Mouse (Mus musculus): Measurements from ENCODE around the gene Gsap.
"Not testable (repeated sequence)": the region's sequence is repeated elsewhere in the genome, so short reads cannot be mapped to it uniquely, and the experiment has no call there.

Gene Gsap

DNA sequence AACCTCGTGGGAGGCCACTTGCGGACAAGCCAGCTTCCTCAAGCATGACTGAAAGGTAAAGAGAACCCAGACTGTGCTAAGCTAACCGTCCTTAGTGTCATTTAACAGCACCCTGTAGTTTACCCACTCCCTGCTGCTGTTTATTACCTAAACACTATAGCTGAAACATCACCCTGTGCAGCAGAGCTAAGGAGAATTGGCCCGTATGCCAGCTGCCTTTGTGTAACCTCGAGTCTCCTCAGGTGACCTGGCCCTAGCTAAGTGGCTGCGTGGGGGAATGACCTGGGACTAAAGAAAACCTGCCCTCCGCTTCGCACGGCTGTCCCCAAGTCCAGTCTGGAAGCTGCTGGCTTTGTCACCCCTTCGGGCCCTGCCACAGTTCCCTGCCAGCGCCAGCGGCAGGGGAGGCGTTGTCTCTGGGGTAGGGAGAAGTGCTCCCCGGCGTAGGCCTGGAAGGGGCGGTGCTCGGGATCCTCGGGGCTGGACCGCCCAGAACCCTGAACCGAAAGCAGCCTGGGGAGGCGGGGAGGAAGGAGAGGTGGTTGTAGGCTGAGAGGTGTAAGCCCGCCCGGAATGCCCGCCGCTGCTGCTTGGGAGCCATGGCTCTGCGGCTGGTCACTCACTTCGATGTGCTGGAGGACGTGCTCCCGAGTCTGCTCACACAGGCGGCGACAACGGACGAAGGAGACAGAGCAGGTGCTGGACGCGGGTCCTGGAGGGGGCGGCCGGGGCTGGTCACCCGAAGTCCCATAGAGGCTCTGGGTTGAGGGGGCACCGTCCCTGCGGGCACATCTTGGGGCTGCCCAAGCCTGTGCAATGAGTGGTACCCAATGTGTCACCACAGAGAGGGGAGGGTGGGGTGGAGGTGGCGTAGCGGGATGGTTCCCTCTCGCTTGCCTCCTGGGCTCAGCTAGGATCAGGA lies at the start of gene Gsap:
Gsap (plus strand) TSS at position 492 of the 922 bp plus-strand sequence.
- peak; percentile 44 for DNase-seq (ENCODE audit: low spot score)

DNA sequence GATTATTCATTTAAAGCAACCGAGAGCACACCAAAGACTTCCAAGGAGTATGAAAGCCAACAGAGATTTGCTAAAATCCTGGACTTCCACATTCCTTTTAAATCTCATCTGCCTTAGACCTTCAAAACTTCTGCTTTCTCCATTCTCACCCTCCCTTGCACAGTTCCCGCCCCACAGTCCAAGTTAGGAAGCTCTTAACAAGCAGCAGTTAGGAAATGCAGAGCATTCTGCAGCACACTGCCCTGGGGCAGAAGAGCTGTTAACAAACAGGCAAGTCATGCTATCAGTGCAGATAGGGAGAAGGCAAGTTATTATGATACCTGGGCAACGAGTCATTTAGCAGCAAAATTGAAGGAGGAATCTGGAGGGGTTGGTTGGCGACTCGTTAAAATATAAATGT lies 49.5 kb upstream of the Gsap start:
- DNase-seq (ENCODE audit: low spot score): no peak

DNA sequence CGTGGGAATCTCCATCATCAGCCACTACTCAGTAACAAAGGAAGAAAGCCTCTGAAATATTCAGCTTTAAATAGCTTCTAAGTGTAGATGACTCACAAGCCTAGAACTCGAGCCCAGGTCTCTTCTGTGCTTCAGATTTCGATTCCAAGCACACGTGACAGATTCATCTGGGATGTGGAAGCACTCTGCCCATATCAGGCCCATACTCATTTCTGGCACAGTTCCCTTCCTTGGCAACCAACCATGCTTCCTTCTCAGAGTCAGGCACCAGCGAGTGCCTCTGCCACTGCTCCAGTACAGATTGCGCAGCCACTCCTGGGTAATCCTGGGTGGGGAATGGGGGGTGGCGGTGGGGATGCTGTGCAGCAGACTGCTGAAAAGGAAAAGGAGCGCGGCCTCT lies 46.5 kb upstream of the Gsap start:
- DNase-seq (ENCODE audit: low spot score): peak; percentile 13

DNA sequence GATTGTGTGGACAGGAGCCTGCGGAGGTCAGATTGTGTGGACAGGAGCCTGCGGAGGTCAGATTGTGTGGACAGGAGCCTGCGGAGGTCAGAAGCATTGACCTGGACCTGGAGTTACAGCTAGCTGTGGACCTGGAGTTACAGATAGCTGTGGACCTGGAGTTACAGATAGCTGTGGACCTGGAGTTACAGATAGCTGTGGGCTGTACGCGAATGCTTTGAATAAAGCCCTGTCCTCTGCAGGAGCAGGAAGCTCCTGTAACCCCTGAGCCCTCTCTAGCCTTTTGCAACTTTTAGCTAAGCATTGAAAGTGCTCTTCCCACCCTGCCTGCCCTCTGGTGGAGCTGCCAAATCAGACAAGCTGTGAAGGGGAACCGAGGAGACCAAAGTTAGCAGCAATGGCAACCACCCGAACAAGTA lies 44.9 kb upstream of the Gsap start:
- not testable (repeated sequence) for DNase-seq (ENCODE audit: low spot score)

DNA sequence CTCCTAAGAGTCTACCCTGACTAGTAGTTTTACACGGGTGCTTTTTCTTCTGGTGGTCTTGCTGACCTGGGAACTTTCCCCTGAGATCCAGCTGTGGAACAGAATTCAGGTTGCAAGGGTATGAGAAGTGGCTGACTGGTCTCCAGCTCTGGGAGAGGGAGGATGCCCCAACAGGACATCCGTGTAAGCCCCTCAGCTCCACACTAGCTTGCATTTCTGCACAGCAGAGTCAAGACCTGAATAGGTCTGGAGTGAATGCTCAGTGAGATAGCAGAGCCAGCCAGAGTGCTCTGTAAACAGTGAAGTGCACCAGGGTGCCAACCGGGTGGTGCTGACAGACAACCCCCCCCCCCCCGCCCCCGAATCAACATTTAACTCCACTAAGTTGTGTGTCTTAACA lies 44.4 kb upstream of the Gsap start:
- DNase-seq (ENCODE audit: low spot score): no peak

DNA sequence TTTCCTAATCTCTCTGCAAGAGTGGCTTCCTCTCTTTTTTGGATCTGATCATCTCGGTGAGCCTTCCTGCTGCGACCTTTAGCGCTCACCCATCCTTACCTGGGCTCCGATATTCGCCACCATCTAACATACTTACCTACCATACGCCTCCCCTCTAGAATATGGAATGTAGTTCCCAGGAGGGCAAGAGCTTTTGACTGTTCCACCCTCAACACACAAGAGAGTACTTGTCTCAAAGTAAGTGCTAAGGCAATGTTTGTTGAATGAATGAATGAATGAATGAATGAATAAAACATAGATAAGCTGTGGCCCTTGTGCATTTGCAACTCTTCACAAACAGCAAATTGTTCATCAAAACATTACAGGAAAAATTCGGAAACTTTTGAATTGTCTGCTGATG lies 43.0 kb upstream of the Gsap start:
- DNase-seq (ENCODE audit: low spot score): no peak

DNA sequence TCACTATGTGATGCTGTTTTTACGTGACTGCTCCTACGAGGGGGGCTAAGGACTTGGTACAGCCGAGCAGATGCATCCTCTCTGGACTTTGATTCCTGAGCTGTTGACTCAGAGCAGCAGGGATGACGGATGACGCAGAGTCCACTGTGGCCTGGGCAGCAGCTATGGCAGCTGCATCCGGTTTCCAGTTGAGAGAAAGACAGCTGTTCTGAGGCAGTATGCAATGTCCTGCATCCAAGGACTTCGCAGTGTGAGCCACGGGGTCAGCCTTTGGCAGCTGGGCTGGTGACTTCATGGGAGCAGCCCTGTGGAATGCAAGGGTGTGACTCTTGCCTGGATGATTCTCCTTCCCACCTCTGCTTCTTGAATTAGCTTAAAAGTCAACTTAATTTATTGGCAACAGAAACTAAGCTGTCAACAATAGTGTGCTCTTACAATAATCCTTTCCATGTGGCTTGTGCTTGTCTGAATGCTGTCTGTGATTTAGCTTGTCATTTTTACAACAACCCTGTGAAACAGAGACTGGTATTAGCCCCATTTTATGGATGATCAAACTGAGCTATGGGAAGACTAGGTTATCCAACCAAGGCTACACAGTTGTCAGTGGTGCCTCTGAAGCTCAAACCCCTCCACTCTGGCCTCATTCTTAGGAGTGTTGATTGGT lies 41.4 kb upstream of the Gsap start:
- DNase-seq (ENCODE audit: low spot score): peak; percentile 11

DNA sequence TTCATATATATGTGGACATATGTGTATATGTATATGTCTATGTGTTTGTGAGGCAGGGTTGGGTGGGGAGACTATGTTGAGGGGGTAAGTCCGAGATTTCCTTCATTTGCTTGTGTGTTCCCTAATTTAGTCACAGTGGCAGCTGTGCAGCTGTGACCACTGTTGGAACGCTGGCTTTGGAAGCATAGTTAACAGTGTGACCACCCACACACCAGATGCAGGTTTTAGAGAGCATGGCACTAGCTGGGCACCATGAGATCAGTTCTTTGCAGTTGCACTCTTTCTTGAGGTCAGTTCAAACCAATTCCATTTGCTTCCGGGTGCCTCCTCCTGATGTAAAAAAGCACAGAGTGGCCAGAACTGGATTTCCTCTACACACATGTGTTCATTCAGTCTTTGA lies 37.7 kb upstream of the Gsap start:
- DNase-seq (ENCODE audit: low spot score): no peak

DNA sequence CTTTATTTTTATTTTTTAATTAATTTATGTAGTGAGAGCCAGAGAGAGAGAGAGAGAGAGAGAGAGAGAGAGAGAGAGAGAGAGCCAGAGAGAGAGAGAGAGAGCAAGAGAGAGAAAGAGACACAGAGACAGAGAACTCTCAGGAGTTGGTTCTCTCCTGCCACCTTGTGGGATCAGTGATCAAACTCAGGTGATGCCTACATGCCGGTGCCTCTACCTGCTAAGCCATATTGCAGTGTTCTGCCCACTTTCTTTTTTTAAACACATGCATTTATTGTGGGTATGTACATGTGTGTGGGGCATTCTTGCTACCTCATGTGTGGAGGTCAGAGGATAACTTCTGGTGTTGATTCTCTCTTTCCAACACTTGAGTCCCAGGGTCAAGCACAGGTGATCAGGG lies 32.4 kb upstream of the Gsap start:
- no peak for DNase-seq (ENCODE audit: low spot score)

DNA sequence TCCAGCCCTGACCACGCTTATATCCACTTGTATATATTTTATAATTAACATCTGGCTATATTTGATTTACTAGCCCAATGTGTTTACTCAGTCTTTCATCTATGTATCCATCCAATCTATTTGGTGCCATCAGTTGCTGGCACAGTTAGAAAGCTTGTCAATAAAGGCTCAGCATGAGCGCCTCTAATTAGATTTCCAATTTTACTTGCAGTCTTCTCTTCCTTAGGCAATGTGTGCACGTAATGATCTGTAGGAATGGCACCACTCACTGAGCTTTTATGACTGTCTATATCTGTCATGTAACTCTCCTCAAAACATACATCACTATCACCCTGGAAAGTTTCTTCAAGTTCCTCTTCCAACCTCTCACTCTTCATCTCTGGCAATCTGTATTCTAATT lies 29.3 kb upstream of the Gsap start:
- DNase-seq (ENCODE audit: low spot score): no peak

DNA sequence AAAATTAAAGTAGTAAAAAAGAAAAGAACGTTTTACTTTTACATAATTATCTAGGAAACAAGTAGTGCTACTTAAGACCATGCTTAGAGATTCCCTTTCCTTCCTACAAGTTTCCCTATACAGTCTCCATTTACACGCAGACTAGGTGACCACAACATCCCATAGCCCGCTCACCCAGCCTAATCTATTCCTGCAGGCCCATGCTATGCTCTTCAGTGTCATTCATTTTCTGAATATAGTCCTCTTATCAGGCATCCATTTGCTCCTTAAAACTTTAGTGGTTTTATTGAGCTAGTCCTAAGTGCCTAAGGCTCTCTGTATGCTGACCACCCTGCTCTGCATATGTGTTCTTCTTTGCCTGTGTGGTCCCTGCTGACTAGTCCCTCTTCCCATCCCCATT lies 26.5 kb upstream of the Gsap start:
- no peak for DNase-seq (ENCODE audit: low spot score)

DNA sequence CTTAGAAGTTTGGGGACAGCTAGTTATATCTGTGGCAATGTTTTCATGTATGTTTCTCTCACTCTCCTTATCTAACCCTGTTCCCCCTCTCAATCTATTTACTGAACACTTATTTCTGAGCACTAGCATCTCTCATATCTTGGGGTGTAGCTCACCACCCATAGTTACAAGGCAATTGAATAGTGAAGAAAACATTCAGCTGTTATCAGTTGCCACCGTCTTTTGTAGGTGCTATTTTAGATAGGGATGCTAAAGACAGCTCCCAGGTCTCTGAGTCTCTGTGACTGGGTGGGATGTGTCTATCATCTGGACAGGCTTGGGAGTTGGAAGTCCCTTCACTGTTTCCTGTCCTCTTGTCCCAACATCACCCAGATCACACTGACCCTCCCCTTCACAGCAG lies 25.3 kb upstream of the Gsap start:
- DNase-seq (ENCODE audit: low spot score): no peak

DNA sequence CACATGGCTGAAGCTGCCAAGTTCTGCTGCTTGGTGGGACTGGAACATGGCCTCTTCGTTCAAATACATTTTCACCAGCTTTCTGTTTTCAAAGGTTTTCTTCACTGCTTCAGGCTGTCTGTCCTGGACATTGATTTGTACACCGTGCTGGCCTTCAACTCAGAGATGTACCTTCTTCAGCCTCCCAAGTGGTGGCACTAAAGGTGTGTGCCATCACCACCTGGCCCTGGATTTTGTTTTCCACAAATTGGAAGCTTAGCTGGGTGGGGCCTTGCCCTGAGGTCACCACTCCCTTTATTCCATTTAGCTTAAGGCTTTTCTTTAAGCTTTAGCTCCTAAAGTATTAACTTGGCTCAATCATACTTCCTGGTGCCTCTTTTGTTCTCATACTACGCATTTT lies 22.6 kb upstream of the Gsap start:
- no peak for DNase-seq (ENCODE audit: low spot score)

DNA sequence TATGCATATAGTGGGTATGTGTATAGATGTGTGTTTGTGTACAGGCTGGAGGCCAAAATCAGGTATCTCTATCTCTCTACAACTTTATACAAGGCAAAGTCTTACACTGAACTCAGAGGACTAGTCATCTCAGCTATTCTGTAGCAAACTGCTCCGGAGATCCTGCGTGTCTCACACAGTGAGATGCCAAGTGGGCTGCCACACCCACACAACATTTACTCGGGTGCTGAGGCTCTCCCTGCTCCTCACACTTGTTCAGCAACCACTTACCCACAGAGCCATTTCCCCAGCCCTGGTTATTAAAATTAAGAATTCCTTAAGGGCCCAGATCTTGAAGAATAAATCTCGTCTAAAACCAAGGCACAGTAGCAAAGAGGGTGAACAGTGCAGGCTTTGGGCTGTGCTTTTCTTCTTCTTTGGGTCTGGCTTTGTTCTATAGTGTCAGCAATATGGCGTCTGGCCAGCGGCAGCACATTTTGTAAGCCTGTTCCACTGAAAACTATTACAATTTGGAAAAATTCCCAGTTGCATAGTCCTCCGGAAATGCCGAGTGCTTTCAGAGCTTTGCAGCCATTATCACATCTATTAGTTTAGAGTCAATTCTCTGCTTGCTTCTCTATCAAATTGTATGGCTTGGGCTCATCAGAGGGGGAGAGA lies 17.2 kb upstream of the Gsap start:
- no peak for DNase-seq (ENCODE audit: low spot score)

DNA sequence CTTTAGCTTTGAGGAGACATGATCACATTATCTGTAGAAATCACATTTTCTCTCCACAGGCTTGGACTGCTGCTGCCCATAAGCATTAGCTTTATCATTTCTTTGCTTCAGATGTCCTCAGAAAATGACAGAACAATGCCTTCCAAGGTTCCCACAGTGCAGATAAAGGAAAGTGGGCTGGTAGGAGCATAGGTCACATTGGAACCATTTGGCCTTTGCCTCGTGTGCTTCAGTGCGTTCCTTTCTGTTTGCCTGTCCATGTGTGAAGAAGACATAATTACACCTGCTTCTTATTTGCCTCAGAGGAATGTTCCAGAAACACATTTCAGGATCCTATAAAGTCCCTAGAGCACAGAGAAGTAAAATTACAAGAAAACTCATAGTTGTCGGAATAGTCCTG lies 16.7 kb upstream of the Gsap start:
- no peak for DNase-seq (ENCODE audit: low spot score)

DNA sequence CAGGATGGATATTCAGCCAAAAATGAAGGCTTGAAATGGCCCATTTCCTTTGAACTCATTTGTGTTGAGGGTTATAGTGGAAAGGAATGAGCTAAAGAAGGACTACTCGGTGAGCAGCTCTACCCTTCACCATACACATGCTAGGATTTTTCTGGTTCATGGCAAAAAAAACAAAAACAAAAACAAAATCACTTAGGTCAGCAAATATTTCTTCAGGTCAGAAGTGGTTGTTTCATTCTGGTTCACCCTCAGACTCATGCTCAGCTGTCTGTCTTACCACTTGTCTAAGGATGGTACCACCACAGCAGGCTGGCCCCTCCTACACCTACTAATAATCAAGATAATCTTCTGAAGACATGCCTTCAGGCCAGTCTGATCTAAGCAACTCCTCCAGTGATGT lies 16.2 kb upstream of the Gsap start:
- DNase-seq (ENCODE audit: low spot score): no peak

DNA sequence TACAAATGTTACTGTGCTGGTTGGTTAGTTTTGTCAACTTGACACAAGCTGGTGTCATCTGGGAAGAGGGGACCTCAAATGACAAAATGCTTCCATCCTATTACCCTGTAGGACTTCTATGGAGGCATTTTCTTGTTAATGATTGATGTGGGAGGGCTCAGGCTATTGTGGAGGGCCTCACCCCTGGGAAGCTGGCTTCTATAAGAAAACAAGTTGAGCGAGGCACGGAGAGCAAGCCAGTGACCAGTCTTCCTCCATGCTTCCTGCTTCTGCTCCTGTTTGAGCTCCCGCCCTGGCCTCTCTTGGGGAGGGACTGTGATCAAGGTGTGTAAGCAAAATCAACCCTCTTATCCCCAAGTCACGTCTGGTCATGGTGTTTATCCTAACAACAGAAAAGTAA lies 15.6 kb upstream of the Gsap start:
- DNase-seq (ENCODE audit: low spot score): no peak

DNA sequence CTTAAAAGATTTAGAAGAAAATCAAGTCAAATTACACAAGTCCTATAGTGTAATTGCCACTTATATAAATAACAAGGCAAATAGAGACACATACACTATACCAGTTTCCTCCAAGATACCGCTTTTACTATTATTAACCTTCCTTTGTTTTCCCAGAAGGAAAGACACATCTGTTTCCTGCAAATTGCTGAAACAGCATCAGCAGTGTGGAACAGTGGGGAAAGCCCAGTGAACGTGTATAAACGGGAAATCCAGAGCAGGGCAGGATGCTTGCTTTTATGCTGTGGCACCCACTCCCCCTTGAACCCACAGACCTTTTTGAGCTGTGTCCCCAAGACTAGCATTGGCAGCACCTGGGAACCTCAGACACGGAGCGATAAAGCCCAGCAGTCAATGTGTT lies 15.2 kb upstream of the Gsap start:
- DNase-seq (ENCODE audit: low spot score): no peak

DNA sequence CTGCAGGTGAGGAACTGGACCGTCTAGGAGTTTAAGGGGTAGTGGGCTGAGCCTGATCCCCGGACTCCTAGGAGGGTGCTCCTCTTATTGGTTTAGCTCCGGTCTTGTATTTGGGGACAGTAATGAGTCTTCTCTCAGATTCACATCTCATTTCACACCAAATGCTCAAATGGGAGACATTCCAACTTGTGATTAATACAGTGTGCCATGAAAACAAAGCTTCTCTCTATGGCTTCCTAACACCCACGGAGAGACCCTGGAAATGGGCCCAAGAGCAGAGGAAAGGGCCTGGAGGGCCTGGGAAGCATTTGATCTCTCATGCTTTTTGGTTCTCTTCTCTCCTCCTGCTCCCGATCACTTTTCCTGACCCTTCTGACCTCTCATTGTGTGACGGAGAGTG lies 14.7 kb upstream of the Gsap start:
- no peak for DNase-seq (ENCODE audit: low spot score)

DNA sequence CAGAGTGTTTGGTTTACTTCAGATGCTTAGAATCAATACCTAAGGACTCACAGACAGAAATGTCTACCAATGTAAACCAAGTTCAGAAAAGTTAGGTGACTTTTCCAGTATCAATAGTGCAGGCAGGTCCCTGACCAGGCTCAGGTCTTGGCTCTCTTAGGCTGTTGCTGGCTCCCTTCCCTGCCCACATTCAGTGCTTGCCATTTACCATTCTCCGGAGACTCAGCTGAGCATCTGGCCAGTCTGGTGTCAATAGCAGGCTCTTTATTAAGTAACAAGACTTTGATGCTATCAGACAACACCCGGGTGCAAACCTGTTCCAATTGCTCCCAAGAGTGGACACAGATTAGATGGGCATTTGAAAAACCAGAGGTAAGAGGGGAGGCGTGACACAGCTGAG lies 13.7 kb upstream of the Gsap start:
- DNase-seq (ENCODE audit: low spot score): no peak

DNA sequence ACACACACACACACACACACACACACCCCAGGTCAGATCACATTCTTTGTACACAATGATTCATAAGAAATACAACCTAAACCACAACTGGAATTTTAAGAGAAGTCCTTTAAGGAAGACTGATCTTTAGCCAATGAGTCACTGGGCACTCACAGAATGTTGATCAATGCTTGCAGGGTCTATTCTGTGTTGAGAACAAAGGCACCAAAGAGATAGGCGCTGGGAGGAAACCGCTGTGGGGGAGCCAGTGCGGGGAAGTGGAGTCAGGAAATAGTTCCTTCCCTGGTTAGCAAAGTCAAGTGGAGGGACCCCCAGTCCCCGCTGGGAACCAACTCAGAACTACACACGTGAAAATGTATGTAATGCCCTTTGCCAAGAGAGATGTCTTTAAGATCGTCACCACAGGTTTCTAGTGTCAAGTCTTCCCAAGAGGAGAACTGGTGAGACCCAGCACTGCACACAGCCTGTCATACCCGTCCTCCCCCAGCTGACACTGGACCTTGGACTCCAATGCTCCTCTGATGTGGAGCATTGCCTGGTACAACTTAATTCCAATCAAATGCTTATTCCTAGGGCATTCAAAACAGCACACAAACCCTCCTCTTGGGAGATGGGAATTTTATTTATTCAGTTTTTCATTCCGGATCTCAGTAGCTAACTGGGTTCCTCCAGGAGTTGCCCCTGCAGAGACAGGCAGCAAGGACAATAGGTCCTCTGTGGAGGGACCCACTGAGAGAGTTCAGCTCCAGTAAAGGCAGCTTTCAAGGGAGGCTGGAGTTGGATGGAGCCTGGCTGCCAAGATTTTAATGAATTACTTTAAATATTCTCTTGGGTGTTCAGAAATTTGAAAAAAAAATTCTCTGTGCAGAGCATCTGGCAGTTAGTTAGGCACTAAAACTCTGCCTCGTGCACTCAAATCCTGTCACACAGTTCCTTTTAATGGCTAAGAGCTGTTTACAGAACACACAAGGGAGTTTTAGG lies 10.6 kb upstream of the Gsap start:
- no peak for DNase-seq (ENCODE audit: low spot score)

DNA sequence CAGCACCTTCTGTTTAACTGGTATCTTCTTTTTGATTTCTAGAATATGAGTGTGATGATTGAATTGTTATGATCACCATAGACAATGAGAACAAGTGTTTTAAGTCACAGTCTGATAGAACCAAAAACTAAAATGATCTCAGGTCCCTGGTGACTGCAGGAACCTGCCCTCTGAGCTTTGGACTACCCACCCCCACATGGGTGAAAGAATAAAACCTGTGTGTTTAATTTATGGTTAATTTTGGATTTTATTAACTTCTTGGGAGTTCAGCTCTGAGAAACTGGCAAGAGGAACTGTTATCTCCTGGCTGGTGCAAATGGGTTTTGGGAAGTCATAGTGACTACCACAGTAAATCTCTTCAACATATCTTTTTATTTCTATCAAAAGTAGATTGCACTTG lies 6.6 kb upstream of the Gsap start:
- no peak for DNase-seq (ENCODE audit: low spot score)
